Mouse (Mus musculus) hindbrain, embryonic 12.5 days (tissue): ENCODE measurements around the gene Zfp697. TPM values are rescaled to one million over a fixed set of nuclear protein-coding genes. Genes with fewer than 3 reads are reported as not detected.

Source experiments
- ATAC-seq: fragments of 200-750 bp; cut with Nextera tagmentation; 2 replicates; pipeline ENCODE4 v1.8.0; 2017; ENCODE audit warnings: moderate TSS enrichment; ENCODE audit not compliant: low FRiP score
- H3K27ac ChIP-seq: fragments of 300-500 bp; sonication (generic); 2 replicates; pipeline ENCODE4 v1.5.1; 2016; ENCODE audit warnings: mild to moderate bottlenecking
- H3K27me3 ChIP-seq: fragments of 300-500 bp; sonication (generic); 2 replicates; pipeline ENCODE4 v1.6.1; 2016; ENCODE audit warnings: mild to moderate bottlenecking
- H3K36me3 ChIP-seq: fragments of 300-500 bp; sonication (generic); 2 replicates; pipeline ENCODE4 v1.6.1; 2016; ENCODE audit warnings: mild to moderate bottlenecking
- H3K4me1 ChIP-seq: fragments of 300-500 bp; sonication (generic); 2 replicates; pipeline ENCODE4 v1.6.1; 2016
- H3K4me2 ChIP-seq: fragments of 300-500 bp; sonication (generic); replicated peaks from 2 replicates; pipeline ENCODE4 v1.6.1; 2016; ENCODE audit warnings: mild to moderate bottlenecking
- H3K4me3 ChIP-seq: fragments of 300-500 bp; sonication (generic); 2 replicates; pipeline ENCODE4 v1.5.1; 2016; ENCODE audit warnings: mild to moderate bottlenecking
- H3K9ac ChIP-seq: fragments of 300-500 bp; sonication (generic); 2 replicates; pipeline ENCODE4 v1.6.1; 2016; ENCODE audit warnings: mild to moderate bottlenecking, moderate library complexity
- H3K9me3 ChIP-seq: fragments of 300-500 bp; sonication (generic); replicated peaks from 2 replicates; pipeline ENCODE4 v1.6.1; 2016; ENCODE audit warnings: mild to moderate bottlenecking
- WGBS: fragments of 180-500 bp; shearing (Covaris S2); methylation state at CpG from one replicate; pipeline ENCODE4 v1.1.7; 2016; 5-methylcytosine and 5-hydroxymethylcytosine counted together
- polyA plus RNA-seq: library from polyadenylated mRNA; unstranded; fragments of >200 nt; fragmentation: Nextera tagmentation; extraction: Ambion mirVana; gene quantifications from 2 replicates; pipeline ENCODE4 v1.2.1, GENCODE M21; 2016

The Zfp697 gene
- polyA plus RNA-seq, 1 experiment from 2014 or later, result 12.0 TPM

- no peak overlapping the region for H3K4me3 ChIP-seq
- no peaks in the 10 kb centered on the region for H3K36me3 ChIP-seq
- H3K27me3 ChIP-seq, result no peaks in the 10 kb centered on the region
- H3K4me1 ChIP-seq, result no peaks in the 10 kb centered on the region
- no peak overlapping the region for H3K4me2 ChIP-seq
- no peak overlapping the region for H3K27ac ChIP-seq
- no peaks in the 10 kb centered on the region for H3K9me3 ChIP-seq
- ATAC-seq, result no peak
- H3K9ac ChIP-seq, result no peak overlapping the region
Observed at GRCm38 (mm10) chr3:98782181-98782868, 400.1 kb downstream of the Zfp697 start.

GRCm38 (mm10) chr3:98786551-98786950 is 404.3 kb downstream of the Zfp697 start:
- no peak for ATAC-seq
- 80% methylated on average over 2 of the region's 2 CpGs for WGBS
- Histone ChIP-seq H3K4me1 (no peaks in the 10 kb centered on the region), H3K9me3 (no peaks in the 10 kb centered on the region), H3K27ac (no peak overlapping the region), H3K4me3 (no peak overlapping the region), H3K4me2 (no peak overlapping the region), H3K36me3 (no peaks in the 10 kb centered on the region), H3K9ac (no peak overlapping the region), H3K27me3 (no peaks in the 10 kb centered on the region)

Other genes with a start within 250 kb of the Zfp697 start
- not detected in 2 replicates for gene Adam30, start 221.8 kb upstream of the Zfp697 start, polyA plus RNA-seq
- gene Reg4, start 160.3 kb upstream of the Zfp697 start, polyA plus RNA-seq, result not detected in 2 replicates
- gene Hmgcs2, start 102.0 kb upstream of the Zfp697 start, polyA plus RNA-seq, result 4.0 and 5.6 TPM in 2 replicates
- 201 and 240 TPM in 2 replicates for gene Phgdh, start 42.5 kb upstream of the Zfp697 start, polyA plus RNA-seq
- gene Gm4450, start 74.7 kb downstream of the Zfp697 start, polyA plus RNA-seq, result 0.13 TPM in 1 of 2 replicates, not detected in the other
- not detected in 2 replicates for gene Hsd3b4, start 128.1 kb downstream of the Zfp697 start, polyA plus RNA-seq
- gene Gm10681, start 206.3 kb downstream of the Zfp697 start, polyA plus RNA-seq, result not detected in 2 replicates
- not detected in 2 replicates for gene Hsd3b5, start 247.8 kb downstream of the Zfp697 start, polyA plus RNA-seq